Mouse (Mus musculus): ENCODE measurements around the gene Daam1. TPM values are rescaled to one million over a fixed set of nuclear protein-coding genes. Genes with fewer than 3 reads are reported as not detected.

The Daam1 gene
- polyA plus RNA-seq, 1 experiment from 2014 or later = 4.5 TPM

DNA sequence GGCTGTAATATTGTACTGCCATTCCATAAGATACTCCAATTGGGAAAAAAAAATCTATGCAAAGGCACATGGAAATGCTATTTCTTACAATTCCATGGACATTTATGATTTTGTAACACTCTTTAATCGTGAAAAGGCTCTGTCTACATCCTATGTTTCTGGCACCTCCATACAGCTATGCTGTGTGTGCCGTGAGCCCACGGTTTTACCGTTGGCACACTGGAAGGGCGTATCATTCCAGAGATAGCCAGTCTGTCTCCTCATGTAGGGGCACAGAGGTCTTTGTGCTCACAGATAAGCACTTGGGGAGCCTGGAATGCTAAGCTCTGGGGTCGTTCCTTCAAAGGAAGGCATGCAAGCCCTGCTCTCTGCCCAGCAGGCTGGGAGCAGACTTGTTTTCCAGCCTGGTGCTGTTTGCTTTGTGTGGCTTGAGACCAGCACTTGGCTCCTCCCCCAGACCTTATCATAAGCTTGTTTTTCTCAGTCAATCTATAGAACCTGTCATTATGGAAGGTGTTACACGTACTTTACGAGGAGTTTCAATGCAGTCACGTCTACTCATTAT is 205.3 kb downstream of the Daam1 start:
- no peak for ATAC-seq
- WGBS (ENCODE audit: insufficient replicate concordance) = 55% methylated on average over 9 of the region's 9 CpGs
- Histone ChIP-seq H3K4me3 (ENCODE audit: low read depth, low read length) (no peak overlapping the region), H3K27me3 (ENCODE audit: insufficient read depth, low read length) (no peaks in the 10 kb centered on the region), H3K36me3 (replicated peaks; ENCODE audit: insufficient read depth, low read length) (no peaks in the 10 kb centered on the region), H3K4me2 (ENCODE audit: low read depth, low read length) (no peak overlapping the region), H3K27ac (ENCODE audit: low read depth) (no peak overlapping the region), H3K4me1 (ENCODE audit: insufficient read depth) (0 out of 2 replicates have a peak, but pooled peaks cover 3% of the 10 kb centered on the region), H3K9ac (replicated peaks) (no peak overlapping the region), H3K9me3 (ENCODE audit: low read length) (no peaks in the 10 kb centered on the region)
- no peak for DNase-seq
- TF ChIP-seq CTCF (IDR thresholded peaks at IDR 0.05; ENCODE audit: low read depth) = no peak
- no peak for TF ChIP-seq EP300 (IDR thresholded peaks at IDR 0.05; ENCODE audit: low read depth)

DNA sequence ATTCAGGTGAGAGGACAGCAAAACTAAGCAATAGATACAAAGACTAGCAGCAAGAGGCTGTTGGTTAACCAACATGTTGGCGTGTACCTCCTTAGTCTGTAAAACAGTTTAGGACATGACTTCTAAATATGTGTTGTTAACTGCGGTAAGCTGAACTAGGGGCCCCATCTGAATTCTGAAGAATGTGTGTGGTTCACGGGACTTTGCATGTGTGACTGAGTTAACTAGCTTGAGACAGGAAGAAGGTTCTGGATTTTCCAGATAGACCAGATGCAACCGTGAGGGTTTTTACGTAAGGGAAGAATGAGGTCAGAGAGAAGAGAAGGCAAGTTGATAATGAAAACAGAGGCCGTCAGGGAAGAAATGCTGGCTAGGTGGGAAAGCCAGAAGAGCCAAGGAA is 206.2 kb downstream of the Daam1 start:
- no peak overlapping the region for H3K9ac ChIP-seq (replicated peaks)

DNA sequence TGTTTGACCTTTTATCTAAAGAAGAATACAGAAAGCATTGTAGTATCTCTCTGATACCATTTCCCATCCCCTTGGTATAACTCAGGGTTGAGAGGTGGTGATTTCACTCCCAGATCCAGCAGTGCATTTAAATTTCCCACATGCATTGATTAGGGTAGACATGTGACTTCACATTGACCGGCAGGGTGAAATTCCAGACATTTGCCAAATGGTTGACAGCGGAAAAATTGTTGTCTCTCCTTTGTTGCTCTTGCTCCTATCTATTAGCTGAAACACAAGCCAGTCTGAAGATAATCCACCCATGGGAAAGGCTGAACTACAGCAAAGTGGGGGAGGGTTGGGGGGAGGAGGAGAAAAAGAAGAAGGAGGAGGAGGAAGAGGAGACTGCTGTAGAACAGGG is 208.0 kb downstream of the Daam1 start:
- Histone ChIP-seq H3K27ac (ENCODE audit: low read depth) (no peak overlapping the region), H3K9ac (replicated peaks) (no peak overlapping the region), H3K9me3 (ENCODE audit: low read length) (no peaks in the 10 kb centered on the region), H3K27me3 (ENCODE audit: insufficient read depth, low read length) (no peaks in the 10 kb centered on the region), H3K36me3 (replicated peaks; ENCODE audit: insufficient read depth, low read length) (no peaks in the 10 kb centered on the region), H3K4me3 (ENCODE audit: low read depth, low read length) (no peak overlapping the region), H3K4me2 (ENCODE audit: low read depth, low read length) (no peak overlapping the region), H3K4me1 (ENCODE audit: insufficient read depth) (0 out of 2 replicates have a peak, but pooled peaks cover 3% of the 10 kb centered on the region)
- ATAC-seq (no peak), DNase-seq (no peak)
- no peak for TF ChIP-seq EP300 (IDR thresholded peaks at IDR 0.05; ENCODE audit: low read depth)
- TF ChIP-seq CTCF (IDR thresholded peaks at IDR 0.05; ENCODE audit: low read depth) = no peak
- 56% methylated on average over 2 of the region's 2 CpGs for WGBS (ENCODE audit: insufficient replicate concordance)

More for the DNA sequence above, 206.2 kb downstream of the Daam1 start:
- ATAC-seq (no peak), DNase-seq (no peak)
- Histone ChIP-seq H3K9me3 (ENCODE audit: low read length) (no peaks in the 10 kb centered on the region), H3K27me3 (ENCODE audit: insufficient read depth, low read length) (no peaks in the 10 kb centered on the region), H3K36me3 (replicated peaks; ENCODE audit: insufficient read depth, low read length) (no peaks in the 10 kb centered on the region), H3K4me3 (ENCODE audit: low read depth, low read length) (no peak overlapping the region), H3K27ac (ENCODE audit: low read depth) (no peak overlapping the region), H3K4me2 (ENCODE audit: low read depth, low read length) (no peak overlapping the region), H3K4me1 (ENCODE audit: insufficient read depth) (0 out of 2 replicates have a peak, but pooled peaks cover 3% of the 10 kb centered on the region)
- 76% methylated on average over 6 of the region's 6 CpGs for WGBS (ENCODE audit: insufficient replicate concordance)
- TF ChIP-seq EP300 (IDR thresholded peaks at IDR 0.05; ENCODE audit: low read depth) (no peak), CTCF (IDR thresholded peaks at IDR 0.05; ENCODE audit: low read depth) (no peak)

DNA sequence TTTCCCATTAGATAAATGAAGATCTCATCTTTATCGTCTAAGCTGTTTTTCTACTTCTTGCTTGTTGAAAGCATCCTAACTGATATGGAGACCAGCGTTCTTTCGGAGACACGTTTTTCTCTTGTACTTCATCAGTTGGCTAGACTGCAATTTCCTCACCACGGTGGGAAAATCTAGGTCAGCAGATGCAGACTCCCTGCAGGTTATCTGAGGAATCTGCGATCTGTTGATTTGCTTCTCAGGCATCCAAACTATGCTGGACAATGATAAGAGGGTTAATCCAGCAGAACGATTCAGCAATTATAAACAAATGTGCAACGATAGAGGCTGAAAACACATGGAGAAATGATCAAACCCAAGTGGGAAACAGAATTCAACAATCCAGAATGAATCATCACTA is 208.6 kb downstream of the Daam1 start:
- Histone ChIP-seq H3K27ac (ENCODE audit: low read depth) (no peak overlapping the region), H3K36me3 (replicated peaks; ENCODE audit: insufficient read depth, low read length) (no peaks in the 10 kb centered on the region), H3K9ac (replicated peaks) (no peak overlapping the region), H3K27me3 (ENCODE audit: insufficient read depth, low read length) (no peaks in the 10 kb centered on the region), H3K4me3 (ENCODE audit: low read depth, low read length) (no peak overlapping the region), H3K4me1 (ENCODE audit: insufficient read depth) (0 out of 2 replicates have a peak, but pooled peaks cover 3% of the 10 kb centered on the region), H3K4me2 (ENCODE audit: low read depth, low read length) (no peak overlapping the region), H3K9me3 (ENCODE audit: low read length) (no peaks in the 10 kb centered on the region)
- ATAC-seq (no peak), DNase-seq (no peak)
- 59% methylated on average over 8 of the region's 8 CpGs for WGBS (ENCODE audit: insufficient replicate concordance)
- TF ChIP-seq EP300 (IDR thresholded peaks at IDR 0.05; ENCODE audit: low read depth) = no peak
- no peak for TF ChIP-seq CTCF (IDR thresholded peaks at IDR 0.05; ENCODE audit: low read depth)

DNA sequence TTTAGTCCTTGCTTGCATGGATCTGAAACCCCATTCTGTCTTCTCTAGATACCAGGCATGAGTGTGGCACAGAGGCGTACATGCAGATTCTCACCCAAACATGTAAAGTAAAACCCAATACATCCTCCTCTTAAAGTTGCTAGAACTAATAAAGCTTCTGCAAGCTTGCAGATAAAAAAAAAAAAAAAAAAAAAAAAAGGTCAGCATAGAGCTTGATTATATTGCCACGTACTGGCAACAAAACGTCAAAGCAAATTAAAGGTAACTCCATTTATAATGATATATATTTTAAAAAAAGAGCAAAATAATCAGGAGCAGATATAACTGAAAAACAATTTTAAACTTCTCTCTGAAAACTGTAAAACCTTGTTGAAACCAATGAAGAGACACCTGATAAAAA is 210.4 kb downstream of the Daam1 start:
- H3K4me1 ChIP-seq (ENCODE audit: insufficient read depth) = 0 out of 2 replicates have a peak, but pooled peaks cover 3% of the 10 kb centered on the region
- 68% methylated on average over 3 of the region's 3 CpGs for WGBS (ENCODE audit: insufficient replicate concordance)
- no peak overlapping the region for H3K4me2 ChIP-seq (ENCODE audit: low read depth, low read length)
- TF ChIP-seq EP300 (IDR thresholded peaks at IDR 0.05; ENCODE audit: low read depth) (no peak), CTCF (IDR thresholded peaks at IDR 0.05; ENCODE audit: low read depth) (no peak)
- no peaks in the 10 kb centered on the region for H3K27me3 ChIP-seq (ENCODE audit: insufficient read depth, low read length)
- no peak for DNase-seq
- ATAC-seq = no peak
- no peak overlapping the region for H3K4me3 ChIP-seq (ENCODE audit: low read depth, low read length)
- H3K36me3 ChIP-seq (replicated peaks; ENCODE audit: insufficient read depth, low read length) = no peaks in the 10 kb centered on the region
- H3K9me3 ChIP-seq (ENCODE audit: low read length) = no peaks in the 10 kb centered on the region
- H3K27ac ChIP-seq (ENCODE audit: low read depth) = no peak overlapping the region
- H3K9ac ChIP-seq (replicated peaks) = no peak overlapping the region

Other genes starting within 250 kb of the Daam1 start
- gene Gpr135, start 240.0 kb downstream of the Daam1 start, polyA plus RNA-seq (2015; fragmentation: Nextera tagmentation; extraction: Ambion mirVana) = 0.60 and 0.75 TPM in 2 replicates

All from liver, postnatal 0 days (tissue).